Mouse (Mus musculus) liver, embryonic 14.5 days (tissue): ENCODE data around the gene Rmnd5a. TPM values are rescaled to one million over a fixed set of nuclear protein-coding genes. Genes with fewer than 3 reads are reported as not detected.

Source experiments
- ATAC-seq: fragments of 200-750 bp; cut with Nextera tagmentation; 2 replicates; pipeline ENCODE4 v1.8.0; 2017; ENCODE audit warnings: moderate number of reproducible peaks, mild to moderate bottlenecking, moderate library complexity; ENCODE audit not compliant: insufficient read depth
- DNase-seq, 3 experiments: peaks; one replicate each; pipeline ENCODE4 v3.0.0-alpha.2; 2012 to 2013; ENCODE audit warnings: low read depth in 3 of 3, low spot score in 3 of 3
- H3K27ac ChIP-seq: fragments of 300-500 bp; sonication (generic); 2 replicates; pipeline ENCODE4 v1.5.1; 2014; ENCODE audit warnings: moderate library complexity, mild to moderate bottlenecking, control low read depth, inconsistent platforms
- H3K27me3 ChIP-seq: fragments of 300-500 bp; sonication (generic); 2 replicates; pipeline ENCODE4 v1.6.1; 2014; ENCODE audit warnings: mild to moderate bottlenecking, low read length, moderate library complexity; ENCODE audit not compliant: control insufficient read depth, insufficient read depth
- H3K36me3 ChIP-seq: fragments of 300-500 bp; sonication (generic); replicated peaks from 2 replicates; pipeline ENCODE4 v1.6.1; 2014; ENCODE audit warnings: low read depth; ENCODE audit not compliant: control insufficient read depth, insufficient read depth
- H3K4me1 ChIP-seq, 2 experiments: fragments of 200-500 bp in 1 of 2; fragments of 300-500 bp in 1 of 2; sonication (generic) in 1 of 2; replicated peaks; 2 replicates each; pipeline ENCODE4 v1.6.1; 2012 to 2014; ENCODE audit warnings: antibody characterized with exemption in 1 of 2, inconsistent platforms in 1 of 2, low read length in 1 of 2; ENCODE audit not compliant: control insufficient read depth in 2 of 2, insufficient read depth in 2 of 2
- H3K4me2 ChIP-seq: fragments of 300-500 bp; sonication (generic); 2 replicates; pipeline ENCODE4 v1.6.1; 2014; ENCODE audit warnings: low read depth, mild to moderate bottlenecking, control low read depth, moderate library complexity
- H3K4me3 ChIP-seq, 2 experiments: fragments of 200-500 bp in 1 of 2; fragments of 300-500 bp in 1 of 2; sonication (generic) in 1 of 2; 2 replicates each; pipeline ENCODE4 v1.5.1; 2012 to 2014; ENCODE audit warnings: low read depth in 2 of 2, low read length in 2 of 2, mild to moderate bottlenecking in 2 of 2, control low read depth in 1 of 2, inconsistent platforms in 1 of 2, moderate library complexity in 1 of 2; ENCODE audit not compliant: insufficient read depth in 1 of 2
- H3K9ac ChIP-seq: fragments of 300-500 bp; sonication (generic); replicated peaks from 2 replicates; pipeline ENCODE4 v1.6.1; 2014; ENCODE audit warnings: mild to moderate bottlenecking, control low read depth, moderate library complexity
- H3K9me3 ChIP-seq: fragments of 300-500 bp; sonication (generic); 2 replicates; pipeline ENCODE4 v1.6.1; 2016; ENCODE audit warnings: low read length, mixed read lengths; ENCODE audit not compliant: control insufficient read depth
- CTCF ChIP-seq: IDR thresholded peaks from 2 replicates; pipeline ENCODE4 v1.5.1; 2016; ENCODE audit warnings: antibody characterized with exemption, low read depth, control low read depth
- EP300 ChIP-seq: IDR thresholded peaks from 2 replicates; pipeline ENCODE4 v1.6.1; 2016; ENCODE audit warnings: antibody characterized with exemption, low read depth
- WGBS: fragments of 180-500 bp; shearing (Covaris S2); extraction: QIAGEN DNeasy Blood & Tissue Kit; methylation state at CpG from one replicate; pipeline ENCODE4 v1.1.7; 2014; ENCODE audit not compliant: insufficient replicate concordance; 5-methylcytosine and 5-hydroxymethylcytosine counted together
- polyA plus RNA-seq, 2 experiments: library from polyadenylated mRNA; depleted of rRNA in 1 of 2; stranded (reverse) in 1 of 2; unstranded in 1 of 2; fragments of >200 nt; fragmentation: Nextera tagmentation in 1 of 2; extraction: Ambion mirVana in 1 of 2; gene quantifications; 2 replicates each; pipeline versions ENCODE4 v1.2.1 to v1.2.3; 2012 to 2014

Rmnd5a gene
- polyA plus RNA-seq, 2 experiments = 4.5 to 14.8 TPM

- Histone ChIP-seq H3K27ac (no peak overlapping the region), H3K4me3 (no peak overlapping the region; a peak in 1 of 4 replicates), H3K9me3 (no peaks in the 10 kb centered on the region), H3K27me3 (no peaks in the 10 kb centered on the region), H3K36me3 (no peaks in the 10 kb centered on the region), H3K4me1 (peaks cover 19% of the 10 kb centered on the region in 2 experiments), H3K4me2 (peak overlapping the region; percentile 62), H3K9ac (no peak overlapping the region)
- DNase-seq (no peak), ATAC-seq (no peak)
- WGBS = 88% methylated on average over 1 of the region's 1 CpGs
- no peak for TF ChIP-seq CTCF
- TF ChIP-seq EP300 = no peak
Measured at GRCm38 (mm10) chr6:71438070-71438469, 2.4 kb downstream of the Rmnd5a start.

- TF ChIP-seq EP300 = no peak
- TF ChIP-seq CTCF = no peak
- no peaks in the 10 kb centered on the region for H3K9me3 ChIP-seq
- 76% methylated on average over 4 of the region's 4 CpGs for WGBS
- no peak overlapping the region for H3K9ac ChIP-seq
- no peak for DNase-seq
- no peak overlapping the region for H3K4me2 ChIP-seq
- no peaks in the 10 kb centered on the region for H3K27me3 ChIP-seq
- peaks cover 5% of the 10 kb centered on the region for H3K36me3 ChIP-seq
- no peak overlapping the region for H3K27ac ChIP-seq
- ATAC-seq = no peak
- no peak overlapping the region for H3K4me3 ChIP-seq
- no peaks in the 10 kb centered on the region for H3K4me1 ChIP-seq
Measured at GRCm38 (mm10) chr6:71427996-71428725, 12.3 kb downstream of the Rmnd5a start.

- H3K4me3 ChIP-seq = no peak overlapping the region
- H3K9me3 ChIP-seq = no peaks in the 10 kb centered on the region
- H3K4me2 ChIP-seq = no peak overlapping the region
- ATAC-seq = no peak
- no peak for TF ChIP-seq CTCF
- no peak for TF ChIP-seq EP300
- WGBS = 88% methylated on average over 6 of the region's 6 CpGs
- no peak for DNase-seq
- no peaks in the 10 kb centered on the region for H3K4me1 ChIP-seq
- H3K9ac ChIP-seq = no peak overlapping the region
- H3K27ac ChIP-seq = no peak overlapping the region
- H3K27me3 ChIP-seq = no peaks in the 10 kb centered on the region
- H3K36me3 ChIP-seq = peaks cover 5% of the 10 kb centered on the region
Measured at GRCm38 (mm10) chr6:71425681-71426080, 14.8 kb downstream of the Rmnd5a start.

GRCm38 (mm10) chr6:71423116-71423515 is 17.3 kb downstream of the Rmnd5a start:
- no peak overlapping the region for H3K4me2 ChIP-seq
- H3K4me1 ChIP-seq = no peaks in the 10 kb centered on the region
- 94% methylated on average over 3 of the region's 3 CpGs for WGBS
- no peaks in the 10 kb centered on the region for H3K27me3 ChIP-seq
- no peak for DNase-seq
- no peak overlapping the region for H3K9ac ChIP-seq
- H3K9me3 ChIP-seq = no peaks in the 10 kb centered on the region
- H3K36me3 ChIP-seq = peaks cover 5% of the 10 kb centered on the region; the same call in 1 of the 2 replicates
- TF ChIP-seq CTCF = peak; percentile 45; the same call in 1 of the 2 replicates
- TF ChIP-seq EP300 = no peak
- no peak overlapping the region for H3K27ac ChIP-seq
- no peak overlapping the region for H3K4me3 ChIP-seq
- ATAC-seq = no peak

GRCm38 (mm10) chr6:71422162-71422561 is 18.3 kb downstream of the Rmnd5a start:
- TF ChIP-seq CTCF (no peak), EP300 (no peak)
- H3K4me3 ChIP-seq = no peak overlapping the region
- no peak overlapping the region for H3K27ac ChIP-seq
- no peaks in the 10 kb centered on the region for H3K9me3 ChIP-seq
- H3K27me3 ChIP-seq = no peaks in the 10 kb centered on the region
- no peak overlapping the region for H3K4me2 ChIP-seq
- peaks cover 4% of the 10 kb centered on the region; the same call in 1 of the 2 replicates for H3K36me3 ChIP-seq
- H3K4me1 ChIP-seq = no peaks in the 10 kb centered on the region
- no peak for ATAC-seq
- no peak for DNase-seq
- no peak overlapping the region for H3K9ac ChIP-seq
- WGBS = 81% methylated on average over 3 of the region's 3 CpGs
